Mouse (Mus musculus): ENCODE measurements around the gene Sox10. TPM values are rescaled to one million over a fixed set of nuclear protein-coding genes. Genes with fewer than 3 reads are reported as not detected.

Gene Sox10
- polyA plus RNA-seq, 1 experiment from 2014 or later, result 1.7 TPM

GRCm38 (mm10) chr15:79133191-79133661 lies 31.8 kb downstream of the Sox10 start:
- H3K36me3 ChIP-seq, result peaks cover 43% of the 10 kb centered on the region

GRCm38 (mm10) chr15:79131442-79131841 lies 33.6 kb downstream of the Sox10 start:
- no peak overlapping the region for H3K4me2 ChIP-seq (replicated peaks)
- H3K4me3 ChIP-seq, result no peak overlapping the region
- H3K27ac ChIP-seq (replicated peaks), result no peak overlapping the region
- H3K9me3 ChIP-seq, result no peaks in the 10 kb centered on the region
- no peak overlapping the region for H3K9ac ChIP-seq (replicated peaks)
- no peaks in the 10 kb centered on the region for H3K27me3 ChIP-seq
- no peaks in the 10 kb centered on the region for H3K4me1 ChIP-seq
- 70% methylated on average over 7 of the region's 7 CpGs for WGBS
- ATAC-seq (replicated peaks), result no peak
- peaks cover 56% of the 10 kb centered on the region for H3K36me3 ChIP-seq

More at GRCm38 (mm10) chr15:79133191-79133661, 31.8 kb downstream of the Sox10 start:
- H3K27me3 ChIP-seq, result no peaks in the 10 kb centered on the region
- H3K4me2 ChIP-seq (replicated peaks), result no peak overlapping the region
- no peak overlapping the region for H3K4me3 ChIP-seq
- no peak overlapping the region for H3K27ac ChIP-seq (replicated peaks)
- no peak overlapping the region for H3K9ac ChIP-seq (replicated peaks)
- no peak for ATAC-seq (replicated peaks)
- H3K9me3 ChIP-seq, result no peaks in the 10 kb centered on the region
- WGBS, result 87% methylated on average over 6 of the region's 6 CpGs
- no peaks in the 10 kb centered on the region for H3K4me1 ChIP-seq

GRCm38 (mm10) chr15:79130782-79131181 lies 34.3 kb downstream of the Sox10 start:
- WGBS, result 82% methylated on average over 10 of the region's 10 CpGs
- ATAC-seq (replicated peaks), result no peak
- H3K36me3 ChIP-seq, result peaks cover 56% of the 10 kb centered on the region

GRCm38 (mm10) chr15:79129311-79129710 lies 35.7 kb downstream of the Sox10 start:
- no peak for ATAC-seq (replicated peaks)
- WGBS, result 91% methylated on average over 7 of the region's 7 CpGs
- Histone ChIP-seq H3K9me3 (no peaks in the 10 kb centered on the region), H3K27ac (replicated peaks) (no peak overlapping the region), H3K9ac (replicated peaks) (no peak overlapping the region), H3K36me3 (peaks cover 67% of the 10 kb centered on the region), H3K4me2 (replicated peaks) (no peak overlapping the region), H3K4me1 (no peaks in the 10 kb centered on the region), H3K4me3 (no peak overlapping the region), H3K27me3 (no peaks in the 10 kb centered on the region)

More at GRCm38 (mm10) chr15:79130782-79131181, 34.3 kb downstream of the Sox10 start:
- Histone ChIP-seq H3K4me2 (replicated peaks) (no peak overlapping the region), H3K4me3 (no peak overlapping the region), H3K4me1 (no peaks in the 10 kb centered on the region), H3K9ac (replicated peaks) (no peak overlapping the region), H3K9me3 (no peaks in the 10 kb centered on the region), H3K27me3 (no peaks in the 10 kb centered on the region), H3K27ac (replicated peaks) (no peak overlapping the region)

- H3K36me3 ChIP-seq, result peaks cover 66% of the 10 kb centered on the region
- H3K27me3 ChIP-seq, result no peaks in the 10 kb centered on the region
- no peak overlapping the region for H3K4me2 ChIP-seq (replicated peaks)
- H3K9me3 ChIP-seq, result no peaks in the 10 kb centered on the region
- no peak for ATAC-seq (replicated peaks)
- no peak overlapping the region for H3K27ac ChIP-seq (replicated peaks)
- 97% methylated on average over 5 of the region's 5 CpGs for WGBS
- no peak overlapping the region for H3K4me3 ChIP-seq
- no peak overlapping the region for H3K9ac ChIP-seq (replicated peaks)
- no peaks in the 10 kb centered on the region for H3K4me1 ChIP-seq
Measured at GRCm38 (mm10) chr15:79128208-79128607, 36.8 kb downstream of the Sox10 start.

GRCm38 (mm10) chr15:79127101-79127500 lies 37.9 kb downstream of the Sox10 start:
- no peak for ATAC-seq (replicated peaks)
- Histone ChIP-seq H3K27me3 (no peaks in the 10 kb centered on the region), H3K4me2 (replicated peaks) (no peak overlapping the region), H3K4me3 (no peak overlapping the region), H3K27ac (replicated peaks) (no peak overlapping the region), H3K9me3 (no peaks in the 10 kb centered on the region), H3K9ac (replicated peaks) (no peak overlapping the region), H3K4me1 (no peaks in the 10 kb centered on the region), H3K36me3 (peaks cover 60% of the 10 kb centered on the region)
- 93% methylated on average over 12 of the region's 12 CpGs for WGBS

GRCm38 (mm10) chr15:79126217-79126932 lies 38.7 kb downstream of the Sox10 start:
- Histone ChIP-seq H3K27me3 (no peaks in the 10 kb centered on the region), H3K36me3 (peaks cover 54% of the 10 kb centered on the region), H3K9me3 (no peaks in the 10 kb centered on the region), H3K27ac (replicated peaks) (no peak overlapping the region), H3K4me1 (no peaks in the 10 kb centered on the region), H3K4me3 (no peak overlapping the region), H3K4me2 (replicated peaks) (no peak overlapping the region), H3K9ac (replicated peaks) (no peak overlapping the region)
- 81% methylated on average over 13 of the region's 13 CpGs for WGBS
- ATAC-seq (replicated peaks), result no peak

- Histone ChIP-seq H3K9ac (replicated peaks) (no peak overlapping the region), H3K4me1 (no peaks in the 10 kb centered on the region), H3K27me3 (no peaks in the 10 kb centered on the region), H3K9me3 (no peaks in the 10 kb centered on the region), H3K4me2 (replicated peaks) (no peak overlapping the region), H3K36me3 (peaks cover 40% of the 10 kb centered on the region), H3K27ac (replicated peaks) (no peak overlapping the region), H3K4me3 (no peak overlapping the region)
- 88% methylated on average over 10 of the region's 10 CpGs for WGBS
- ATAC-seq (replicated peaks), result no peak
Measured at GRCm38 (mm10) chr15:79124331-79124875, 40.6 kb downstream of the Sox10 start.

- no peaks in the 10 kb centered on the region for H3K4me1 ChIP-seq
- H3K27me3 ChIP-seq, result no peaks in the 10 kb centered on the region
- no peak overlapping the region for H3K4me3 ChIP-seq
- H3K4me2 ChIP-seq (replicated peaks), result no peak overlapping the region
- H3K9me3 ChIP-seq, result no peaks in the 10 kb centered on the region
- WGBS, result 91% methylated on average over 6 of the region's 6 CpGs
- no peak overlapping the region for H3K9ac ChIP-seq (replicated peaks)
- no peak overlapping the region for H3K27ac ChIP-seq (replicated peaks)
- ATAC-seq (replicated peaks), result no peak
- H3K36me3 ChIP-seq, result peaks cover 38% of the 10 kb centered on the region
Measured at GRCm38 (mm10) chr15:79123751-79124150, 41.3 kb downstream of the Sox10 start.

- H3K27me3 ChIP-seq, result no peaks in the 10 kb centered on the region
- no peak overlapping the region for H3K4me3 ChIP-seq
- no peak overlapping the region for H3K9ac ChIP-seq (replicated peaks)
- no peaks in the 10 kb centered on the region for H3K9me3 ChIP-seq
- no peaks in the 10 kb centered on the region for H3K4me1 ChIP-seq
- peaks cover 28% of the 10 kb centered on the region for H3K36me3 ChIP-seq
- 84% methylated on average over 13 of the region's 13 CpGs for WGBS
- H3K27ac ChIP-seq (replicated peaks), result no peak overlapping the region
- ATAC-seq (replicated peaks), result no peak
- H3K4me2 ChIP-seq (replicated peaks), result no peak overlapping the region
Measured at GRCm38 (mm10) chr15:79122546-79122945, 42.5 kb downstream of the Sox10 start.

GRCm38 (mm10) chr15:79122119-79122518 lies 42.9 kb downstream of the Sox10 start:
- Histone ChIP-seq H3K4me3 (no peak overlapping the region), H3K4me1 (no peaks in the 10 kb centered on the region), H3K27me3 (no peaks in the 10 kb centered on the region), H3K9ac (replicated peaks) (no peak overlapping the region), H3K36me3 (peaks cover 25% of the 10 kb centered on the region), H3K9me3 (no peaks in the 10 kb centered on the region), H3K27ac (replicated peaks) (no peak overlapping the region), H3K4me2 (replicated peaks) (no peak overlapping the region)
- WGBS, result 81% methylated on average over 4 of the region's 4 CpGs
- no peak for ATAC-seq (replicated peaks)

GRCm38 (mm10) chr15:79119491-79119890 lies 45.5 kb downstream of the Sox10 start:
- Histone ChIP-seq H3K4me3 (no peak overlapping the region), H3K27ac (replicated peaks) (no peak overlapping the region), H3K4me1 (no peaks in the 10 kb centered on the region), H3K27me3 (no peaks in the 10 kb centered on the region), H3K36me3 (peaks cover 26% of the 10 kb centered on the region), H3K9ac (replicated peaks) (no peak overlapping the region), H3K9me3 (no peaks in the 10 kb centered on the region), H3K4me2 (replicated peaks) (no peak overlapping the region)
- ATAC-seq (replicated peaks), result no peak
- WGBS, result 83% methylated on average over 9 of the region's 9 CpGs
